Mouse (Mus musculus) urinary bladder, postnatal 14 days (tissue): Measurements from ENCODE around the gene Kcnk4.
A peak's percentile ranks its signal among the peaks of the same experiment; 100 is the strongest.

Experiments
- DNase-seq: peaks from one replicate; pipeline ENCODE4 v3.0.0; 2021; ENCODE audit warnings: low spot score

Gene Kcnk4

DNA sequence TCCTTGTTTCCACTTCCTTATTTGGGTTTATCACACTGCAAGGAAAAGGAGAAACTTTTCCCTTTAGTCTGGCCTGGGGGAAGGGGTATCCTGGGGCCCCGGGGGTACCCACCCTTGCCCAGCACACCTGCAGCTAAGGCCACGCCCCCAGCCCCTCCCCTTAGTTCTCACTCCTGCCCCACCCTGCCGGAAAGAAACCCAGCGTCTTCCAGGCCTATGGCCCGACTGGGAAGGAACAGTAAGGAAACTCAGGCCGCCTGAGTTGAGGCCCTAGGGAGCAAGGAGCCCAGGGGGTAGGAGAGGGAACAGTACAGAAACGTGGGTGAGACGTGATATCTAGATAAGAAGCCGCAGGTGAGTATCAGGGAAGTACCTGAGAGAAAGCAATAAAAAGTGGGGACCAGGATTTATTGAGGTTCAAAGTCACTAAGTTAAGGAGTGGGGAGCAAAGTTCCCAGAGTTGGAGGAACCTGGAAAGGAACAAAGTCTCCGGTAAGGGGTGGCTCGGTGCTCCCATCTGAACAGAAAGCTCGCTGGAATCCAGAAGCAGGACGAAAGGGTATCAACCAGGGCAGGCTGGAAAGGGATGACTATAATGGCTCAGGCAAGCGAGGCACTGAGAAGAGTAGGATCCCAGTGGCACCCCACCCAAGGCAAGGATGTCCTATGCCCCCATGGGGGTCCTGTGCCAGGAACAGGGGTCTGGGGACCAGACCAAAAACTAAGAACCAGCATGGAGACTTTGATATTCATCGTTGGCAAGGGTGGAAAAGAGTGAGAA lies 34.4 kb upstream of the Kcnk4 start:
- peak; percentile 71 for DNase-seq

DNA sequence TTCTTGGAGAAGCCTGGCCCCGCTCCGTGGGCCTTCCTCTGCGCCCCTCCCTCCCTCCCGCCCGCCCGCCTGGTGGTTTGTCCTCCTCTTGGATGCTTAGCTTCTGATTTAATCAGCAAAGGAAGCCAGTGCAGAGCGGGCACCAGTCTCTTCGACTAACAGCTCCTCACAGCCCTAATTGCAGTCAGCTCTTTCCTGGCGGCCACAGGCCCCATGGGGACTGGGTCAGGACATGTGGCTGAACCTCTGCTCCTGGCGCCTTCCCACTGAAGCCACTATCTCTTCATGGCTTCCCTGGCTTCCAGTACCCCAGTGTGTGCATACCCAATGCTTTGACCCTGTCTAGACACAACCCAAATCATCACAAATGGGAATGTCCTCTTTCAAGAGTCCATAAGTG lies 22.1 kb upstream of the Kcnk4 start:
- no peak for DNase-seq

GRCm38 (mm10) chr19:6955424-6955823 lies 21.1 kb upstream of the Kcnk4 start:
- no peak for DNase-seq

GRCm38 (mm10) chr19:6954046-6954445 lies 19.7 kb upstream of the Kcnk4 start:
- peak; percentile 72 for DNase-seq

DNA sequence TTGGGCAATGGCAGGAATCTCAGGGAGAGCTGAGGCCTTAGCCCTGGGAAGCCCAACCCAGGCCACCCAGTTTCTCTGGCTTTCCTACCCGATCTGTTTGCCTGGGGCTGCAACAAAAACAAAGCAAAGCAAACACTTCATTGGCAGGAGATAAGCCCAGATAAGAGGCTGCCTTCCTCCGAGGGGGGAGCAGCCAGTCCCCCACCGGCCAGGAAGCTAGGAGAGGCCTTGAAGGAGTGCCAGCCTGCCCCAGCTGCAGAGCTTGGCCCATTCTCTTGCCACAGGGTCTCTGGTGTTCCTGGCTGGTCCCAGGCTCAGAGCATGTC lies 18.4 kb upstream of the Kcnk4 start:
- peak; percentile 78 for DNase-seq

GRCm38 (mm10) chr19:6951994-6952711 lies 17.8 kb upstream of the Kcnk4 start:
- peak; percentile 85 for DNase-seq

GRCm38 (mm10) chr19:6951381-6951968 lies 17.2 kb upstream of the Kcnk4 start:
- DNase-seq: peak; percentile 95

GRCm38 (mm10) chr19:6950613-6951153 lies 16.4 kb upstream of the Kcnk4 start:
- peak; percentile 53 for DNase-seq

- DNase-seq: no peak
Observed at GRCm38 (mm10) chr19:6949951-6950350, 15.6 kb upstream of the Kcnk4 start.

DNA sequence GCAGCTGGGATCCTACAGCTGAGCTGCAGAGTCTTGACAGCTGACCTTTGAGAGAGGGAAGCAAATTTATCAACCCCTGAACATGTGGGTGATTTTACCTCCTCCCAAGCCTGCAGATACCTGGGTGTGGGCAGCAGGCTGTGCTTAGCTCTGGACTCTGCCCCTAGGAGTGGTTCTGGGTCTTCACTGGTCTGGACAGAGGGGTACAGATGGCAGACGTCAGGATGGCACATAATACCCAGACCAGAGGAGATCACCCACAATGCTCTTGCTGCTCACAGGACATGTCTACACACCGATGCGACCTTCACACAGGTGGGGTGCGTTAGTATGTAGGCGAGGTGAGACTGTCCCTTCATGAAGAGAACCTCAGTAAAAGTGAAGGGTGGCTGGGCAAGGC lies 15.2 kb upstream of the Kcnk4 start:
- DNase-seq: no peak

- no peak for DNase-seq
Observed at GRCm38 (mm10) chr19:6948186-6948585, 13.9 kb upstream of the Kcnk4 start.

- DNase-seq: no peak
Observed at GRCm38 (mm10) chr19:6947742-6948141, 13.4 kb upstream of the Kcnk4 start.

- no peak for DNase-seq
Observed at GRCm38 (mm10) chr19:6943709-6944108, 9.4 kb upstream of the Kcnk4 start.

DNA sequence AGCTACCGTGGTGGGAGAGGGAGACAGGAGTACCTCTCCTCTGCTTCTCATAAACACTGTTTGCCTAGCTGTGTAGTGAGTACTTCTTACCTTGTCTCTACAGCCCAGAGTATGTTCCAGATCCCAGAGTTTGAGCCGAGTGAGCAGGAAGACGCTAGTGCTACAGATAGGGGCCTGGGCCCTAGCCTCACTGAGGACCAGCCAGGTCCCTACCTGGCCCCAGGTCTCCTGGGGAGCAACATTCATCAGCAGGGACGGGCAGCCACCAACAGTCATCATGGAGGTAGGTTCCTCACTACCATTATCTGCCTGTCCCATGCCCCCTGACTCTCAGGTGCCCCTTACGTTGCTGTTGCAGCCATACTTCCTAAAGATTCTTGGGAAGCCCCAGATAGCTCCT lies 8.4 kb upstream of the Kcnk4 start:
- DNase-seq: no peak

GRCm38 (mm10) chr19:6942249-6942691 lies 8.0 kb upstream of the Kcnk4 start, which contains the start of gene Gpr137:
Gene Gpr137, minus strand, starts transcription at chr19:6942480.
- DNase-seq: peak; percentile 96

DNA sequence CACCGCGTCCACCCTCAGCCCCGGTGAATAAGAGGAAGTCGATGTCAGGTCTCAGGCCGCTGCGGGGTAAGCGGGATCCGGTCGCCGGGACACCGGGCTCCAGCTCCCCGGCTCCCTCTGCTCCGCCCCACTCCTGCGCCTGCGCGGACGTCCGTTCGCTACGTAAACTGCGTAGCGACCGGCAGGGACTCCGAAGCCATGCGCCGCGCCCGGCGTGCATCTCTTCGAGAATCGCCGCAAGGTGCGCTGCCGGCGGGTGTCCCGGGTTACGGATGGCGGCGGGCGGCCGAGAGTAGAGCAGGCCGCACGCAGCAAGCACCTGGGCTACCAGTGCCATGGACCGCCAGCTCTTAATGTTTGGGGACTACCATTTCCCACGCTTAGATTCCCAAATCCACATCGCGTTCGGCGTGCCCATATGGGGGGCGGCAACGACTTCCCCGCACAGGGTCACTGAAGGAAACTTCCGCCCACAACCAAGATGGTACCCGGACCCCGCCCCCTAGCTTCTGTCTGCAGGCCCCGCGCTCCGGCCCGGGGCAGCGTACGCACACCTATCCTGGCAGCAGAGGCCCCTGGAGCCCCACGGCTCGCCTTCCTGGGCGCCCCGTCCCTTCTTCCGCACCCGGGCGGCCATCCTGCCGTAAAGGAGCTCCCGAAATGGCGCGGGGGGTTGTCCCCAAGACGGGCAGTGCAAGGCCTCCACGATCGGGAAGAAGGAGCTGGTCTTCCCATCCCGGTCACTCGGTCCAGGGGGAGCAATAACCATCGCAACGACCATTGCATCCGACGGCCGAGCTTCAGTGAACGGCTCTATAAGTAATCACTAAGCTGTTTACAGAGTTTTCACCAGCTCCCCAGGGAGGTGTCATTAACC lies 7.3 kb upstream of the Kcnk4 start, which contains the start of gene Bad:
Gene Bad (plus strand): TSS at position 490 of the 877 bp plus-strand sequence.
- peak; percentile 95 for DNase-seq

DNA sequence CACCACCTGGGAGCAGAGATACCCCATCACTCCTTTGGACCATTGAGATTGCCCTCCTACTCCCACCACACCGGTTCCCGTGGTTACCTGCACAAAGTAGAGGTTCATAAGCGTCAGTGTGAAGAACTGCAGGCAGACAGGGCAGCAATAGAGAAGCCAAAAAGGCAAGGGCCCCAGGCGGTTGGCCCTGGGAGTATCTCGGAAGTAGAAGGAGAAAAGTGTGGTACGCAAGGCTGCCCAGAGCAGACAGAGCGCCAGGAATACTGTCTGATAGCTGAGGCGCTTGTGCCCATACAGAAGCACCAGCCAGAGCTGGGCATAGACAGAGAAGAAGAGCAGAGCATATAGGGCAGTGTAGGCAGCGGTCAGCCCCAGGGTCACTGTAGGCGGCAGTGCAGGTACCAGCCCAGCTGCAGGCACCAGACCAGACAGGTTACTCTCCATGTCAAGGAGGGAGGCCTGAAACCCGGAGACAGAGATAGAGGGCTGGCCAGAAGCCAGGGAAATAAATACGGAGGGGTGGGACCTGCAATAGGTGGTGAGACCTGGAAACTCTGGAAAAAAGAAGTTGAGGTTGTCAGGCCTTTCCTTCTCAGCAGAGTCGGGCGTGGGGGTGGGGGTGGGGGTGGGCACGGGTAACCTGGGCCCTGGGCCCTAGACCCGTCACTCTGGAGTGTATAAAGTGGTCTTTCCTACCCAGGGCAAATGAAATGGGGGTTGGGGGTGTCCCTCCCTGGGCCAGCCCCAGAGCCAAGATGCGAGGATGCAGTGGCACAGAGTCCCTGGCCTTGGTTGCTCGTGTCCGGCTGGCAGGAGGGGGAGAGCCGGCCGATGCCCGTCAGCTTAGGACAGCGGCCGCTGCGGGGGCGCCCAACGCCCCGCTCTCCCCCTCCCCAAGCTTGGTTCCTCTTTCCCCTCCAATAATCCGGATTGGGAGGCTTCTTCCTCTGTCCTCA lies 6.4 kb upstream of the Kcnk4 start:
- DNase-seq: peak; percentile 55

DNA sequence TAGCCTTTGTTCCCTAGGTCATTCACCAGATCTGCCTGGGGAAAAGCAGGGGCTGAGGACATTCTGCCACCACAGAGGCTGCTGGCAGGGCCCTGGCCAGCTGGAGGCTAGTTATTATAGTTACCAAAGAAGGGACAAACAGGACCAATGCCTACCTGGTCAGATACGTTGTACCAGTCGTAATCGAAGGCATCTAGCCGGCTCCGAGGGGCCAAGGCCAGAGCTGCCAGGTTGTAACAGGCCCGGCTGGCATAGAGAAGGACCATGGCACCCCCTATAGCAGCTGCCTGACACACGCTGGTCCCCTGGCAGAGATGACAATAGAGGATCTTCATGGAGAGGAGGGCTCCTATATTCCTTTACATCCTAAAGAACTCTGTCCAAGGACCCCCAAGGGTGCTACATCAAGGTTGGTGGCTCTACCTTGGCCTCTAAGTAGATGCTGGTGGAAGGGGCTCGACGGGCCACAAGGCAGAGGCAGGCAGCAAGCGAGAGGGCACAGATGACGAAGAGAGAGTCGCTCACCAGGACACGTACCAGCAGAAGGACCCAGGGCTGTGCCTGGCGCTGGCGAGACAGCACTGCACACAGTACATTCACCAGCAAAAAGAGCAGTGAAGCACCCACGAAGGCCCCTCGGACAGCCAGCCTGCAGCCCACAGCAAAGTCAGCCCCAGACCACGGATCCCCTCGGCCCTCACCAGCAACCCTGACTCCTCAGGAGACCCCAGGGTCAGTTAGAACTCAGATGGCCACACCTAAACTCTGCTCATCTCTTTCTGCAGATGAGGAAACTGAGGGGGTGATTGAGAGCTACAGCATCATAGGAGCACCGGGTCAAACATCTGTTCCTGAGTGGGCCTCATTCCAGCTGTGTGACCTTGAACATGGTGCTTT lies 5.0 kb upstream of the Kcnk4 start:
- DNase-seq: no peak
